Mouse (Mus musculus) embryo, embryonic 10 days (tissue): Measurements from ENCODE around the gene 1700040F15Rik.
"Not testable (repeated sequence)": the region's sequence is repeated elsewhere in the genome, so short reads cannot be mapped to it uniquely, and the experiment has no call there.

ENCODE experiments used
- DNase-seq: peaks from one replicate; pipeline ENCODE4 v3.0.0-alpha.2; 2015; ENCODE audit warnings: low spot score

The 1700040F15Rik gene

GRCm38 (mm10) chrY:61101947-61102346, at the start of gene 1700040F15Rik:
Gene 1700040F15Rik, plus strand, starts transcription at chrY:61102247.
- not testable (repeated sequence) for DNase-seq
